Mouse (Mus musculus): ENCODE data around the gene Zic4. TPM values are rescaled to one million over a fixed set of nuclear protein-coding genes. Genes with fewer than 3 reads are reported as not detected.

The Zic4 gene
- polyA plus RNA-seq, 1 experiment from 2014 or later, result 47.8 TPM

Other genes starting within 250 kb of the Zic4 start
- 21.4 and 25.1 TPM in 2 replicates for gene Zic1, start 3.4 kb downstream of the Zic4 start, polyA plus RNA-seq (2014; fragmentation: Nextera tagmentation; extraction: Ambion mirVana)

All from hindbrain, embryonic 14.5 days (tissue).